Mouse (Mus musculus): ENCODE measurements around the gene Ecpas. TPM values are rescaled to one million over a fixed set of nuclear protein-coding genes. Genes with fewer than 3 reads are reported as not detected.

Gene Ecpas
- total RNA-seq, 2 experiments from 2014 or later, result 125 to 144 TPM

GRCm38 (mm10) chr4:58911069-58911830 lies 1.3 kb downstream of the Ecpas start:
- DNase-seq, result peak; percentile 75

DNA sequence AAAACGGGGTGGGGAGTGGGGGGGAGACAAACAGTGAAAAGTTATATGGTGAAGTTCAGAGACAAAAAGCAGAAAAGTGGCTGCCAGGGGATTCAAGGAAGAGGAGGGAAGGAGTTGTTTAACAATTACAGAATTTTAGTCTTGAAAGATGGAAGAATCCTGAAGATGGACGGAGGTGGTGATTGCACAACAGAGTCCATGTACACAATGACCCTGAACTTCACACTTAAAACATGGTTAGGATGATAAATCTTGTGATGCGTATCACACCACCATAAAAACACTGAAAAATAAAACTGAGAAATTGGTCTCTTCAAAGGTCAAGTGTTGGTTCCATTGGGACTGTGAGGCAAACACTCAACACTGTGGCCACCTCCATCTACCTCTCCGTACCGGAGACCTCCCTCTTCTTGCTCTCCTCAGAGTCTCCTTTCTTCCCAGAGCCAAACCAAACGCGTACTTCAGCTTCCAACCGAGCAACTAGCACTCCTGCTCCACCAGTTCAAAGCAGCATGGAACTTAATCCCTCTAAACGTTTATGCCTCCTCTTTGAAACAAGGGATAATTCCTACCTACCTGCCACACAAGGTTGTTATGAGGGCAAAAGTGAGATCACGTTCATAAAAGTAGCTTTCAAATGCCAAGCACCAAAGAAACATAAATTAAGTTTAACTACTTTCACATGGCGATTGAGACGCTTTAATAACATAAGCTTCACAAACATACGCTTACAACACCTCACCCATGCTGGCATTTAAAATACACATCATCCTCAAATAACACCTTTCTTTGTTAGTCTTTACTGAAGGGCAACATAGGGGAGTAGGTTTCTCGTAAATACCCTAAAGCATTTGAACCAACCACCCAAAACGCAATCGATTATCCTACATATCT lies 2.1 kb downstream of the Ecpas start:
- no peak for DNase-seq

- DNase-seq, result no peak
Measured at GRCm38 (mm10) chr4:58907453-58907852, 5.1 kb downstream of the Ecpas start.

GRCm38 (mm10) chr4:58898318-58898717 lies 14.2 kb downstream of the Ecpas start:
- DNase-seq, result peak; percentile 23

GRCm38 (mm10) chr4:58897436-58897835 lies 15.1 kb downstream of the Ecpas start:
- no peak for DNase-seq

DNA sequence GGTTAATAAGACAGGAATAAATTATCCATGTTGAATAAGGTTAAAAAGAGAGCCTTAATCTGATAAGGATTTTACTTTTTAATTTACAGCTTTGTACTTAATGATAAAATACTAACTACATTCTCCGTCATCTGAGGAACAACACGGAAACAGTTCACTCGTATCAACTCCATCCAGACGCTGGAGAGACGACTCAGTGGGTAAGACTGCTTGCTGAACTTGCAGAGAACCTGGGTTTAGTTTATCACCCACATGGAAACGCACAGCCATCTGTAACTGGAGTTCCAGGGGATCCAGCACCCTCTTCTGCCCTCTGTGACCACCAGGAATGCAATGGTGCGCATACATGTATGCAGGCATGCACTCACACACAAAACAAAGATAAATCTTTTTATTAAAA lies 18.1 kb downstream of the Ecpas start:
- DNase-seq, result no peak

- no peak for DNase-seq
Measured at GRCm38 (mm10) chr4:58890035-58890782, 22.3 kb downstream of the Ecpas start.

DNA sequence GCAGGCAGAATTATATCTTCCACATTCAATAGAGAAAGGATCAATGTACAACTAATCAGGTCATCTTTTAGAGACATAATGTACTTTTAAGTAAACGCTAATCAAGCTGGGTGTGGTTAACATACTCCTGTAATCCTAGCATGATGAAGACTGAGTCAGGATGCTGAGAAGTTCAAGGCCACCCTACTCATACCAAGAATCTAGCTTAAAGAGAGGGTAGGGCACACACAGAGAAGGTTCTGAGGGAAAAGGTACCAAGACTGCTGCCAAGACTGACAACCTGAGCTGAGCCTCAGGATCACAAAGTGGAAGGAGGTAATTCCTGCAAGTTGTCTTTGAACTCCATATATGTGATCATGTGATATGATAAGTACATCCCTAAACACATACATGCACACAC lies 24.0 kb downstream of the Ecpas start:
- no peak for DNase-seq

DNA sequence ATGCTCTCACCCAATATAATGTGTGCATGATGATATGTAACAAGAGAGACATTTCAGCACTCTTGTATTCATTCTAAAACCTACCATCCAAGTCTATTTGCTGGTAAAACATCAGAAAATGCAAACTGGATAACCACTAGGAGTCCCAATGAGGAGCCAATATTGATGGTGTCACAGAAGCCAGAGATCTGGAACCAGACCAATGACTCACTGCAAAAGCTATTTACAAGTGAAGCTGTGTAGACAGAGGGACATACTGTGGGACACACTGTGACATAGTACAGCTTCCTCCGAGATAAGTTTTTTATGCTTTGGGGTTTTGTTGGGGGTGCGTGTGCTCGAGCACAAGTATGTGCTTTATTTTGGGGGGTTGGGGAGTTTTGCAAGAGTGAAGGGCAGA lies 24.9 kb downstream of the Ecpas start:
- DNase-seq, result peak; percentile 21

DNA sequence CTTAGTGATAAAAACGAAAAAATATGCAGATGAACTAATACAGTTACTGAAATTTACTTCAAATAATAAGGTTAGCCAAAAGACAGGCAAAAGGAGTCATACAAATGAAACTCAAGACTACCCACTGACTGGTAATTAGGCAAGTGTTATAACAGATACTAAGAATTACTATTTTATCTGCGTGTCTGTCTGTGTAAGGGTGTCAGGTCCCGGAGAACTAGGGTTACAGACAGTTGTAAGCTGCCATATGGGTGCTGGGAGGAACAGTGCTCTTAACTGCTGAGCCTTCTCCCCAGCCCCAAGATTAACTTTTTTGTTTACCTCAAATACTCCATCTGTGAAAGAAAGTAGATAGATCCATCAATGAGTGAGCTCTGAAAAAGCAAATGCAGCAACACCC lies 25.8 kb downstream of the Ecpas start:
- DNase-seq, result no peak

DNA sequence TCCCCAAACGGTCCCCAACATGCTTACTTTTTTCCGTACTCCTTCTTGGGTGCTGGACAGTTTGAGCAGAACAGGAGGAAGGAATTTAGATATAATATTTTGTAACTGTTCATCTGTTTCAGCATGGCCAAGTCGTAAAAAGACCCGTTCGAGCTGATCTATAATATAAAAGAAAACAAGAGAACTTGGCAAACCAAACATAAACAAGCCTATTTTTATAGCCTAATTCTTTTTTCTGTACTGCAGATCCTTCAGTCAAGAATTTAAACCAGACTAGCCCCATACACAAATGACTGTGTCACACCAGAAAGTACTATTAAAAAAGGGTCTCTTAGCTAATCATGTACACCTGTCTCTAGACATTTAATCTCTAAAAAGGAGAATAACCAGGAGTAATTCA lies 27.2 kb downstream of the Ecpas start:
- no peak for DNase-seq

DNA sequence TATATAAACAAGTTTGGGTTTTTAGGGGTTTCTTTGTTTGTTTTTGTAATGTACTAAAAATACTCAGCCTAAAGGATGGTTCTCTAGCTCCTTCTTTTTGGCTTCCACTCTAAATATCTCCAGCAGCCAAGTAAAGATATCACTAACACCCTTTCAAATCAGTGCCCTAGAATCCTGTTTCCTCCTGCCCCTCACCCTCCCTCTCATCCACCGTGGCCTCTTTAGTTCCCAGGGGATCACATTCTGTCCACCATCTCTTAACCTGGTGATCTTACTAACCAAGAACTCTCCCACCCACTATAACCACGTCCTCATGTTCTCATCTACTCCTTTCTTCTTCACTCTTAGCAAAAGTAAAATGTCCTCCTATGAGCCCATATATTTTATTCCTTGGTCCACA lies 28.7 kb downstream of the Ecpas start:
- DNase-seq, result no peak

- no peak for DNase-seq
Measured at GRCm38 (mm10) chr4:58874373-58874772, 38.2 kb downstream of the Ecpas start.

GRCm38 (mm10) chr4:58867242-58867641 lies 45.3 kb downstream of the Ecpas start:
- DNase-seq, result peak; percentile 63

- no peak for DNase-seq
Measured at GRCm38 (mm10) chr4:58832908-58833307, 79.6 kb downstream of the Ecpas start.

GRCm38 (mm10) chr4:58825921-58826320 lies 86.6 kb downstream of the Ecpas start:
- DNase-seq, result peak; percentile 4

GRCm38 (mm10) chr4:58787616-58788015 lies 124.9 kb downstream of the Ecpas start, which contains the start of gene Olfr267:
TSS of gene Olfr267 (minus strand) at chr4:58787716.
- no peak for DNase-seq

GRCm38 (mm10) chr4:58786659-58787058 lies 125.9 kb downstream of the Ecpas start:
- DNase-seq, result no peak

GRCm38 (mm10) chr4:58763417-58763816 lies 149.1 kb downstream of the Ecpas start:
- DNase-seq, result no peak

GRCm38 (mm10) chr4:58749510-58749909 lies 163.0 kb downstream of the Ecpas start:
- DNase-seq, result no peak

GRCm38 (mm10) chr4:58749101-58749500 lies 163.4 kb downstream of the Ecpas start:
- peak; percentile 15 for DNase-seq

Data from adrenal gland, postnatal 10 days (tissue).